Mouse (Mus musculus) embryo, embryonic 11.5 days (tissue): ENCODE results near the gene Def8.
"Not testable (repeated sequence)": the region's sequence is repeated elsewhere in the genome, so short reads cannot be mapped to it uniquely, and the experiment has no call there.

Experiments used
- DNase-seq: peaks from one replicate; pipeline ENCODE4 v3.0.0-alpha.2; 2012; ENCODE audit warnings: low read depth, low spot score

Def8 gene

GRCm38 (mm10) chr8:123412560-123413170 lies 10.7 kb upstream of the Def8 start:
- DNase-seq = peak; percentile 46

DNA sequence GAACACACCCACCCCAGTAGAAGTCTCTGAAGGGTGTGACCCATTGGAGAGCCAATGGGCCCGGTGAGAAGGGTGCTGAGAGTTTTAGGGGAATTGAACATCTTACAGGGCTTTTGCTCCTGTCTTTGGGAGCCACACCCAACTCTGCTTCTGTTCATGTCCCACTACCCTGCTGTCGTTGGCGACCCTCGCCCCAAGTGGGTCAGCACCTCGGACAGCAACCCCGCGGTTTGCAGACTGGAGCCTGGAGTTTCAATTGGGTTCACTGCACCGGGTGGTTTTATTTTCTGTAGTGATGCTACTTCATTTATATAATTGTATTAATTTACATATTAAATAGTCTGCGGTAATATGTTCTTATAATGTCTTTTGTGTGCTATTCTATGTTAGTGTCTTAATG lies 9.1 kb upstream of the Def8 start:
- DNase-seq = no peak

DNA sequence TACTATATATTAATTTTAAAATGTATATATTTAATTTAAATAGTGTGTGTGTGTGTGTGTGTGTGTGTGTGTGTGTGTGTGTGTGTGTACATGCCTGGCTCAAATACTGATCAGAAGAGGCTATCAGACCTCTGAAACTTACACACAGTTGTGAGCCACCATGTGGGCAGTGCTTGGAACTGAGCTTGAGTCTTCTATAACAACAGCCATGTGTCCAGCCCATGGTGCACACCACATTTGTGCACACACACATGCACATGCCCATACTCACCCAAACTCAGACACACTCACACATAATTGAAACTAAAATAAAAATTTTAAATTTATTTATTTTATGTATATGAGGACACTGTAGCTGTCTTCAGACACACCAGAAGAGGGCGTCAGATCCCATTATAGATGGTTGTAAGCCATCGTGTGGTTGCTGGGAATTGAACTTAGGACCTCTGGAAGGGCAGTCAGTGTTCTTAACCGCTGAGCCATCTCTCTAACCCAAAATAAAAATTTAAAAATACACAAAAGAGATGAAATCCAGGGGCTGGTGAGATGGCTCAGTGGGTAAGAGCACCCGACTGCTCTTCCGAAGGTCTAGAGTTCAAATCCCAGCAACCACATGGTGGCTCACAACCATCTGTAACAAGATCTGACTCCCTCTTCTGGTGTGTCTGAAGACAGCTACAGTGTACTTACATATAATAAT lies 8.2 kb upstream of the Def8 start:
- not testable (repeated sequence) for DNase-seq

GRCm38 (mm10) chr8:123415967-123416943 lies 7.1 kb upstream of the Def8 start:
- DNase-seq = no peak

GRCm38 (mm10) chr8:123416944-123417555 lies 6.3 kb upstream of the Def8 start:
- DNase-seq = no peak

GRCm38 (mm10) chr8:123419711-123420110 lies 3.6 kb upstream of the Def8 start:
- no peak for DNase-seq

DNA sequence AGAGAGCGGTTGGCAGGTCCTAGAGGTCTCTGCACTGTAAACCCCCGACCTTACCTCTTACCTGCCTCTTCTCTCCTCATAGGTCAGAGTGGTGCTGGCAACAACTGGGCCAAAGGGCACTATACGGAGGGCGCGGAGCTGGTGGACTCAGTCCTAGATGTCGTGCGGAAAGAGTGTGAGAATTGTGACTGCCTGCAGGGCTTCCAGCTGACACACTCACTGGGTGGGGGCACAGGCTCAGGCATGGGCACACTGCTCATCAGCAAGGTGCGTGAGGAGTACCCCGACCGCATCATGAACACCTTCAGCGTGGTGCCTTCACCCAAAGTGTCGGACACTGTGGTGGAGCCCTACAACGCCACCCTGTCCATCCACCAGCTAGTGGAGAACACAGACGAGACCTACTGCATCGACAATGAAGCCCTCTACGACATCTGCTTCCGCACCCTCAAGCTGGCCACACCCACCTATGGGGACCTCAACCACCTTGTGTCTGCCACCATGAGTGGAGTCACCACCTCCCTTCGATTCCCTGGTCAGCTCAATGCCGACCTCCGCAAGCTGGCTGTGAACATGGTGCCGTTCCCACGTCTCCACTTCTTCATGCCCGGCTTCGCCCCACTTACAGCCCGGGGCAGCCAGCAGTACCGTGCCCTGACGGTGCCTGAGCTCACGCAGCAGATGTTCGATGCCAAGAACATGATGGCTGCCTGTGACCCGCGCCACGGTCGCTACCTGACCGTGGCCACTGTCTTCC lies 2.6 kb upstream of the Def8 start:
- DNase-seq = no peak

DNA sequence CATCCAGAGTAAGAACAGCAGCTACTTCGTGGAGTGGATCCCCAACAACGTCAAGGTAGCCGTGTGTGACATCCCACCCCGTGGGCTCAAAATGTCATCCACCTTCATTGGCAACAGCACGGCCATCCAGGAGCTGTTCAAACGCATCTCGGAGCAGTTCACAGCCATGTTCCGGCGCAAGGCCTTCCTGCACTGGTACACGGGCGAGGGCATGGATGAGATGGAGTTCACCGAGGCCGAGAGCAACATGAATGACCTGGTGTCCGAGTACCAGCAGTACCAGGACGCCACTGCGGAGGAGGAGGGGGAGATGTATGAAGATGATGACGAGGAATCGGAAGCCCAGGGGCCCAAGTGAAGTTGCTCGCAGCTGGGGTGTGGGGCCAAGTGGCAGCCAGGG lies 2.0 kb upstream of the Def8 start:
- no peak for DNase-seq

DNA sequence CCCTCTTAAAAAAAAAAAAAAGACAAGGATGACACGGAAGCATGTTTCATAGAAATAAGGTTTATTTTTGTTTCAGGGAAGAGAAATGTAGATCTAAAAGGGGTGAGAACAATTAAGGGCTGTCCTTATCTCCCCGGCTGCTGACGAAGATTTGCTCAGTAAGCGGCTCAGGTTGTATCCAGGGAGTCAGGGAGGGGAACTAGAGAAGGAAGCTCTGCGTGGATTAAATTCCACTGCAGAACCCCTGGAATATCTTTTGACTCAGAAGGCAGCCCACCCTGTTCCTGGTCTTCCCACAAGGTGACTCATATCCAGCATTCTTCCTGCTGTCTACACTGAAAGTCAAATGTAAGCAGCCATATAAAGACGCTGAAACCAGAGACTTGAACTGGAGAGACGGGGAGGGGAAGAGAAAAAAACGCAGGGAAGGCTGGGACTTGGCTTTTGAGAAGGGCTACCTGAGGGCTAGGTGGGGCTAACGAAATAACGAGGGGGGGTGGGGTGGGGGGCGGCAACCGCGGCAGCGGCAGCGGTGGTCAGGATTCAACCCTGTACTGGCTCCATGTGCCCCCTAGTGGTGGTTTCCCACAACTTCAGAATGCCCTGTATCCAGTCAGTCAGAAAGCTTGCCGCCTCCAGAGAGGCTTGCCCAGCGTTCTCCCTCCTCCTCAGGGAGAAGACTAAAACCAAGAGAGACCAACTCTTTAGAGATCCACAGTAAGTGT lies 1.1 kb upstream of the Def8 start:
- no peak for DNase-seq

- DNase-seq = no peak
Measured at GRCm38 (mm10) chr8:123422781-123423159, 557 bp upstream of the Def8 start.

DNA sequence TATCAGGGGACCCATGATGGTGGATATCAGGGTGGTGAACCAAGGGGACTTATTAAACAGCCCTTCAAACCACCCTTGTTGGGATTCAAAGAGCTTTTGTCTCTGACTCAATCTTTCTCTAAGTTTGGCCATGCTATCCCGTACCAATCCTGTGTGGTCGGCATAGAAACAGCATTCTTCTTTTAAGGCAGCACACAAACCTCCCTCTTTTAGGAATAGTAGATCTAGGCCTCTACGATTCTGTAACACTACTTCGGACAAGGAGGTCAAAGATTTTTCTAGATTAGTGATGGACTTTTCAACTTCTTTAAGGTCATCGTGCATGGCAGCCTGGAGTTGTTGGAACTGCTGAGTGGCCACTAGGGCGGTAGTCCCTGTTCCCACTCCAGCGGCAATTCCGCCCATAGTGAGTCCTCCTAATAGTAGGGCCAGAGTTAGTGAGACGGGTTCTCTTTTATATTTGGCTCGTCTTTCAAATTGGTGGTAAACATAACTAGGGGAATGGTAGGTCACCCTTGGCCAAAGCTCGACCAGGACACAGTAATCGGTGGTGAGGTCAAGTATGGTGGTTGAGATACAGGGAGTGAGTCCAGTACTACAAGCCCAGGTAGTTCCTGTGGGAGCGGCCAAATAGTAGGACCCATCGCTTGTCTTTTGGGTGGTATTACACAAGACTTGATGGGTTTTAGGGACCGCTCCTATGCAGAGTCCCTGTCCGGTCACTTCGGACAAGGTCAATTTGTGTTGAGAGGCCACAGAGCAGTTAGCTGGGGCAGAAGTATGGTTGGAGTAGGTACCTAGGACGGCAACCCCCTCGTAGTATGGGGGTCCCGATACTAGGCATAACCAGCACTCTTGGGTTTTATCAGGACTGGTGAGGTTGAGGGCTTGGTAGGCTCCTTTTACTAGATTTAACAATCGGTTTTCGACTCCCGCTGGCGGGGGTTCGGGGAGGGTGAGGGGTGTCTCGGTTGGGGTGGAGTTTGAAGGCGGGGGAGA lies 3.5 kb downstream of the Def8 start:
- no peak for DNase-seq

DNA sequence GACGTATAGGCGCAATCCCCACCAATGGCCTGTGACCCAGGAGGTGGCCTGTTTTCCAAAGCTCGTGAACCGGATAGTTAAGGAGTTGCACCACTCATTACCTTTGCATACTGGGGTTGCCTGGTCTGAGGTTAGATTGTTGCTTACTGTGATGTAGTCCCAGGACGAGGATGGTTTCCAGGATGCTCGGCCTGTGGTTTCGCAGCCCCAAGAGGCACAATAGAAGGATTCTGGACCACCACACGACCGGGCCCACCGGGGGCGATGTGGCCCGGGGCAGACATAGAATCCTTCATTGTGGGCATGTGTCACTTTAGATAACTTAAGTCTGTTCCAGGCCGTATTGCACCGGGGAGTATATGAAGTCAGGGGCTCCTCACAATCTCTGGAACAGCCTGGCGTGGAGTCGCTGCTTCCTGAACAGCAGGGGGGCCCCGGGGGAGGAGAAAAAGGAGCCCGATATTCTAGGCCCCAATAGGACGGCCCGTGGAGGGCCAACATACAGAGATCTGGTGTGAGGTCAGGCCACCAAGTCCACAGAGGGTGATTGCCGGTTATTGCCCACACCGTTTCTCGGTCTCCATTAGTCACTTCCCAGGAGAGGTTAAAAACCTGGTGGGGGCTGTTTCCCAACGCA lies 4.4 kb downstream of the Def8 start:
- DNase-seq = no peak

GRCm38 (mm10) chr8:123428343-123428893 lies 5.1 kb downstream of the Def8 start:
- DNase-seq = no peak

GRCm38 (mm10) chr8:123428939-123429721 lies 5.8 kb downstream of the Def8 start:
- no peak for DNase-seq

DNA sequence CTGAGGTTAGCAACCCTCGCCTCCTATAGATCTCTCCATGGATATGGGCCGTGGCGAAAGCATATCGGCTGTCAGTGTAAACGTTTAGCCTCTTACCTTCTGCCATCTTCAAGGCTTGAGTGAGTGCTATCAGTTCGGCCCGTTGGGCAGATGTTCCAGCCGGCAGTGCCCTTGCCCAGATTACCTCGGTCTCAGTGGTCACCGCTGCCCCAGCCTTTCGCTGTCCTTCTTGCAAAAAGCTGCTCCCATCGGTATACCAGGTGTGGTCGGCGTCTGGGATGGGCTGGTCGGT lies 6.3 kb downstream of the Def8 start:
- not testable (repeated sequence) for DNase-seq

DNA sequence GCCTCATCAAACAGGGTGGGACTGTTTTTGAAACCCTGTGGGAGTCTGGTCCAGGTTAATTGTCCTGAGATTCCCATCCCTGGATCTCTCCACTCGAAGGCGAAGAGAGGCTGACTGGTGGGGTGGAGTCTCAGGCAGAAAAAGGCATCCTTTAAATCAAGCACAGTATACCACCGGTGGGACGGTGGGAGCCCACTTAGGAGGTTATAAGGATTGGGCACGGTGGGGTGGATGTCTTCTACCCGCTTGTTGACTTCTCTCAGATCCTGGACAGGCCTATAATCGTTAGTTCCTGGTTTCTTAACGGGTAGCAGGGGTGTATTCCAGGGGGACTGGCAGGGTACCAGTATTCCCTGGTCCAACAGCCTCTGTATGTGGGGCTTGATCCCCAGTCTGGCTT lies 7.6 kb downstream of the Def8 start:
- not testable (repeated sequence) for DNase-seq

GRCm38 (mm10) chr8:123431616-123432365 lies 8.5 kb downstream of the Def8 start:
- DNase-seq = no peak
